ENCODE assay signal across 8 mouse cellular contexts in genomic region chr6:92743605-92744004, GRCm38 (mm10). TPM values are rescaled to one million over a fixed set of nuclear protein-coding genes. Genes with fewer than 3 reads are reported as not detected.
DNase-seq lines count a peak whose midpoint lies in the region; TF ChIP-seq lines count a peak whose summit lies in the region.

No protein-coding gene starts in this region.

- no peak overlapping the region; the same call in 1 of the 2 replicates for H3K4me3 ChIP-seq in forebrain, embryonic 10.5 days

- H3K27me3 ChIP-seq in forebrain, embryonic 10.5 days (ENCODE audit: poor library complexity, severe bottlenecking), result peaks cover 12% of the 10 kb centered on the region; the same call in 1 of the 2 replicates

- H3K36me3 ChIP-seq in forebrain, embryonic 10.5 days (replicated peaks), result no peaks in the 10 kb centered on the region

- intact Hi-C loops in heart, postnatal 14 days (cut with DNase I), result loop anchor here (2.0 kb wide), 1 partner anchor 457 kb away; no protein-coding TSS in a partner anchor

- no peaks in the 10 kb centered on the region for H3K9me3 ChIP-seq in forebrain, embryonic 10.5 days

- H3K27ac ChIP-seq in forebrain, embryonic 10.5 days, result no peak overlapping the region

- peak; percentile 81 for TF ChIP-seq CTCF in brain, embryonic 14.5 days (IDR thresholded peaks at IDR 0.05; ENCODE audit: borderline replicate concordance, extremely low read depth, insufficient read depth, insufficient read length)

- peaks cover 12% of the 10 kb centered on the region for H3K4me1 ChIP-seq in forebrain, embryonic 10.5 days

- DNase-seq in Muller cell, postnatal 12 days (ENCODE audit: inconsistent ontology term), result peak; percentile 54
- peak; percentile 87 for DNase-seq in brain, embryonic 14.5 days (ENCODE audit: low read depth)
- DNase-seq in forebrain, embryonic 10.5 days (ENCODE audit: extremely low spot score, low spot score), result peak; percentile 58
- peak; percentile 59 to 78 for DNase-seq in heart, postnatal 14 days
- DNase-seq in kidney, postnatal 4 days, result peak; percentile 86
- peak; percentile 42 to 67 for DNase-seq in lung, adult 18-20 months
- peak; percentile 79 for DNase-seq in retina, embryonic 14.5 days (ENCODE audit: low spot score)
- DNase-seq in c-Kit-positive CD71-positive TER-119-positive erythroid progenitor cells, embryonic 14.5 days (ENCODE audit: low spot score), result no peak

- WGBS in forebrain, embryonic 10.5 days, result 17% methylated on average over 11 of the region's 11 CpGs

- no peak for TF ChIP-seq POLR2A in brain, embryonic 14.5 days (IDR thresholded peaks at IDR 0.05; ENCODE audit: borderline replicate concordance, extremely low read depth, insufficient read depth, insufficient read length, poor library complexity, severe bottlenecking)

RNA-seq across cellular contexts. Expression of gene Prickle2, which starts 37.6 kb away (rescaled TPM):
- 9.3 and 17.8 TPM in 2 replicates for polyA plus RNA-seq in brain, embryonic 14.5 days (2012; rRNA removed)
- 2.3 and 2.6 TPM in 2 replicates for polyA plus RNA-seq in forebrain, embryonic 10.5 days (2016; fragmentation: Nextera tagmentation; extraction: Ambion mirVana)
- total RNA-seq in heart, postnatal 14 days (2021), result 1 to 10 TPM; 7.2 to 9.6 TPM
